Mouse (Mus musculus): Measurements from ENCODE around the gene Hnrnpd. TPM values are rescaled to one million over a fixed set of nuclear protein-coding genes. Genes with fewer than 3 reads are reported as not detected.
A peak's percentile ranks its signal among the peaks of the same experiment; 100 is the strongest.

Hnrnpd gene
- polyA plus RNA-seq, 1 experiment: 20.3 TPM

DNA sequence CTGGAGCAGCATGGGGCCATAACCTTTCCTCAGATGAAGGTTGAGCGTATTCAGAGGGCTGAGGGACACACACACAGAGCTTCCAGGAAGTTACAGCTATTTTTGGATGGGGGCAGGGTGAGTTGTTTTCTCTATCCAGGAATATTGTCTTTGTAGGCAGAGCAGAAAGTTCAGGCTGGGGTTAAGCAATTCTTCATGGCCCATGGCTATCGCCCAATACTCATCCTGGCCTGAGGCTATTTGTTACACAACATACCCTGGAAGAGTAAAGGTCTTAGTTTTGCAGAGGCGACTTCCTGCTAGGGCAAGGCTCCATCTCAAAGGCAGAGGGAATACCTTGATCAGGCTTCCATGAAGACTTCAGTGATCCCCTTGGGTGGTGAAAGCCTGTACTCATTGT lies 15.4 kb upstream of the Hnrnpd start:
- H3K27me3 ChIP-seq (replicated peaks; ENCODE audit: control insufficient read depth, insufficient read depth, low read length): no peaks in the 10 kb centered on the region
- peak; percentile 77 for DNase-seq
- H3K36me3 ChIP-seq (ENCODE audit: control insufficient read depth, insufficient read depth, low read length): no peaks in the 10 kb centered on the region
- 47% methylated on average over 3 of the region's 3 CpGs for WGBS
- TF ChIP-seq CTCF (conservative IDR thresholded peaks at IDR 0.05; ENCODE audit: insufficient read depth, insufficient read length, low read depth, low read length) (no peak), POLR2A (IDR thresholded peaks at IDR 0.05; ENCODE audit: low read depth, low read length) (no peak)
- no peaks in the 10 kb centered on the region for H3K4me1 ChIP-seq (ENCODE audit: control insufficient read depth, insufficient read depth, low read length)
- H3K27ac ChIP-seq (ENCODE audit: insufficient read depth, low read depth, low read length): no peak overlapping the region
- H3K4me3 ChIP-seq (ENCODE audit: insufficient read depth, low read depth, low read length): no peak overlapping the region

DNA sequence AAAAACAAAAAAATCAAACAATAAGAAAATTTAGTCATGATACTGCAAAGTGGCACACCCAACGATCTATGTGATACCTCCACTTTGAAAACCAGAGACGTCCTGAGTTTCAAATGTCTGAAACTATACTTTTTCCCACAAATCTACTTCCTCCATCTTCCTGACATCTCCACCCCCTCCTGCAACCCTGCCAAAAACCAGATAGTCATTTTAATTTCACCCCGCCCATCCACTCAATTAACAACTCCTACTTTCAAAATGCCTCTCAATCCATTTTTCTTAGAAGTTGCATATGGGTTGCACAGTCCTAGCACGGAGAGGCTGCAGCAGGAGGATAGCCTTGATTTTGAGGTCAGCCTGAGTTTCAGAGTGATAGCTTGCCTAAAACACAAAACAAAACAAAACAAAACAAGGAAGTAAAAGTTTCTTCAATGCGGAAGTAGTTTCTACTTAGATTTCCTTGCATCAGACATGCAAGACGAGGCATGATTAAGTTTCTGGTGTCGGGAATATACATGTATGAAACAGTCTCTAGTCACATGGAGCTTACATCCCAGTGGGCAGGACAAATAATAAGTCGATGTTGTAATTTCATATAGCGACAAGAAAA lies 4.8 kb upstream of the Hnrnpd start:
- TF ChIP-seq POLR2A (IDR thresholded peaks at IDR 0.05; ENCODE audit: low read depth, low read length) (no peak), CTCF (conservative IDR thresholded peaks at IDR 0.05; ENCODE audit: insufficient read depth, insufficient read length, low read depth, low read length) (no peak)
- Histone ChIP-seq H3K36me3 (ENCODE audit: control insufficient read depth, insufficient read depth, low read length) (no peaks in the 10 kb centered on the region), H3K27ac (ENCODE audit: insufficient read depth, low read depth, low read length) (no peak overlapping the region), H3K27me3 (replicated peaks; ENCODE audit: control insufficient read depth, insufficient read depth, low read length) (no peaks in the 10 kb centered on the region), H3K4me3 (ENCODE audit: insufficient read depth, low read depth, low read length) (no peak overlapping the region), H3K4me1 (ENCODE audit: control insufficient read depth, insufficient read depth, low read length) (peaks cover 2% of the 10 kb centered on the region; the same call in 1 of the 2 replicates)
- 77% methylated on average over 9 of the region's 9 CpGs for WGBS
- DNase-seq: no peak

DNA sequence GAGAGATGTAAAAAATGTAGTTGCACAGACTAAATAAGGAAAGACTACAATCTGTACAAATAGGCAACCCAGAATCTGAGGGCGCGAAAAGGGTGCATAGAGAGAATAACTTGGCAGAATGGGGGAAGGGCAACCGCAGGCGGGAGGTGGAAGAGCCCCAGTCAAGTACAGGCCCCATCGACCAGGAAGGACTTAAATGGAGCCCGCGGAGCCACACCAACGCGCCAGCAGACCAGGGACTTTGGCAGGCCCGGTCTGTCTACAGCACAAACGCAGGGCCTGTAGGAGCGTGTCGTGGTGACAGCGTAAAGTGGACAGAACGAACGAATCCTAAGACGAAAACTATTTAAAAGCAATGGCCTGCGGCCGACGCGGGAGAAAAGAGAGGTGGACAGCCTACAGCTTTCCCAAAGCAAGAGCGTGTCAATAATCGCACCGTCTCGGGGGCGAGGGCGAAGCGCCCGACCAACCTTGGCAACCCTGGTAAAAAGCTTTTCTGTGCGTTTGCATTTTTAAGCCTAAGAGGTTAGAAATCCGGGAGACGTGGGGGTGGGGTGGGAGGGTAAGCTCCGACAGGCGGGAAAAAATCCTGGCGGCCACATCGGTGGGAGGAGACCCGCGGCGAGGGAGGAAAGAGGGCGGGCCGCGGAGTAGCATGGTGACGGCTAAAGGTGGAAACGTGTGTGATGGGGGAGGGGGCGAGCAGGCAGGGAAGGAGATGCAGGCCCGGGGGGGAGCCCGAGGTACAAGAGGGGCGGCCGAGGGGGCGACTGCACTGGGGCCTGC lies 1.0 kb downstream of the Hnrnpd start:
- H3K27ac ChIP-seq (ENCODE audit: insufficient read depth, low read depth, low read length): peak overlapping the region; percentile 47
- no peaks in the 10 kb centered on the region for H3K27me3 ChIP-seq (replicated peaks; ENCODE audit: control insufficient read depth, insufficient read depth, low read length)
- TF ChIP-seq POLR2A (IDR thresholded peaks at IDR 0.05; ENCODE audit: low read depth, low read length): no peak
- no peak for TF ChIP-seq CTCF (conservative IDR thresholded peaks at IDR 0.05; ENCODE audit: insufficient read depth, insufficient read length, low read depth, low read length)
- WGBS: under 1% methylated on average over 50 of the region's 50 CpGs
- peaks cover 19% of the 10 kb centered on the region for H3K4me1 ChIP-seq (ENCODE audit: control insufficient read depth, insufficient read depth, low read length)
- peak; percentile 93 for DNase-seq
- H3K36me3 ChIP-seq (ENCODE audit: control insufficient read depth, insufficient read depth, low read length): no peaks in the 10 kb centered on the region
- peak overlapping the region; percentile 99 for H3K4me3 ChIP-seq (ENCODE audit: insufficient read depth, low read depth, low read length)

DNA sequence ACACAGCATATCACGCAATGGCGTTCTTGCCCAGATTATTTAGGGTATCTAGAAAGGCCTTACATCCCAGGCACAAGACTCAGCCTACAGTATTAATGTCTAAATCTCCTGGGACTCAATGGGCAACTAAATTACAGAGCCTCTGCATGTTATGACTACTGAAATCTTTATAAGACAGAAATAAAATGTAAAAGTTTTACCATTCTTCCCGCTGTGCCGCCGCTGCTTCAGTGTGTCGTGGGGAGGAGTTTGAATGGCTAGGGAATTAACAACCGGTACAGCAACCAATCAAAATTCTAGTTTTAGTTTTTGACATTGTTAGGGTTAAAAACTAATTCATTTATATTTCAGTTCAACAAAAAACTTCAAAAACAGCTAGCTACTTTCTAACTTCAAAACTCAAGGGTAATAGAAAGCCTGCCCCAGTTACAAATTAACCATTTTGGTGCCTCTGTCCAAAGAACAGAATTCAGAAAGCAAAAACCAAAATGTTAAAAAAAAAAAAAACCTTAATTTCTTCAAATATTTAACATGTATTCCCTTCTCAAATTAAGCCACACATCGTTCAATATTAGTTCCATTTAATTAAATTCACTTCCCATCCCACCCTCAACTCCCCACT lies 2.3 kb downstream of the Hnrnpd start:
- Histone ChIP-seq H3K27me3 (replicated peaks; ENCODE audit: control insufficient read depth, insufficient read depth, low read length) (no peaks in the 10 kb centered on the region), H3K4me3 (ENCODE audit: insufficient read depth, low read depth, low read length) (peak overlapping the region; percentile 42; the same call in 1 of the 2 replicates), H3K36me3 (ENCODE audit: control insufficient read depth, insufficient read depth, low read length) (no peaks in the 10 kb centered on the region), H3K27ac (ENCODE audit: insufficient read depth, low read depth, low read length) (no peak overlapping the region), H3K4me1 (ENCODE audit: control insufficient read depth, insufficient read depth, low read length) (peaks cover 22% of the 10 kb centered on the region)
- DNase-seq: peak; percentile 70
- TF ChIP-seq CTCF (conservative IDR thresholded peaks at IDR 0.05; ENCODE audit: insufficient read depth, insufficient read length, low read depth, low read length): no peak
- no peak for TF ChIP-seq POLR2A (IDR thresholded peaks at IDR 0.05; ENCODE audit: low read depth, low read length)
- 2% methylated on average over 8 of the region's 8 CpGs for WGBS

DNA sequence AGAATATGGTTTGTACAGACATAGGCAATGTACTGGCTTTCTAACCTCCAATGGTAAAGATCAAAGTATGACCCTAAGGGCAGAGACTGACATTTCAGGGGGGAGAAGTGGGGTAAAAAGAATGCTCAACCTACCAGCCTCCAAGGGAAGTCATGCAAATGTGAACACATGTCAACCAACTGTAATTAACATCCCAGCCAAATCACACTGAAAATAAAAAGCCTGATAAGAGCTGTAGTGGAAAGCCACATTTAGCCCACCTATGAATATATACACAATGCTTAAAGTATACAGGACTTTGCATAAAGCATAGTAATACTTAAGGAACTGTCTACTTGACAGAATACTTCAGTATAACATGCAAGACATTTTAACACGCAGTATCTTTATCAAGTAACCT lies 3.0 kb downstream of the Hnrnpd start:
- H3K27me3 ChIP-seq (replicated peaks; ENCODE audit: control insufficient read depth, insufficient read depth, low read length): no peaks in the 10 kb centered on the region
- DNase-seq: peak; percentile 13
- peaks cover 22% of the 10 kb centered on the region for H3K4me1 ChIP-seq (ENCODE audit: control insufficient read depth, insufficient read depth, low read length)
- H3K27ac ChIP-seq (ENCODE audit: insufficient read depth, low read depth, low read length): no peak overlapping the region
- 32% methylated on average over 1 of the region's 1 CpGs for WGBS
- no peak overlapping the region for H3K4me3 ChIP-seq (ENCODE audit: insufficient read depth, low read depth, low read length)
- TF ChIP-seq CTCF (conservative IDR thresholded peaks at IDR 0.05; ENCODE audit: insufficient read depth, insufficient read length, low read depth, low read length): no peak
- TF ChIP-seq POLR2A (IDR thresholded peaks at IDR 0.05; ENCODE audit: low read depth, low read length): no peak
- H3K36me3 ChIP-seq (ENCODE audit: control insufficient read depth, insufficient read depth, low read length): no peaks in the 10 kb centered on the region

DNA sequence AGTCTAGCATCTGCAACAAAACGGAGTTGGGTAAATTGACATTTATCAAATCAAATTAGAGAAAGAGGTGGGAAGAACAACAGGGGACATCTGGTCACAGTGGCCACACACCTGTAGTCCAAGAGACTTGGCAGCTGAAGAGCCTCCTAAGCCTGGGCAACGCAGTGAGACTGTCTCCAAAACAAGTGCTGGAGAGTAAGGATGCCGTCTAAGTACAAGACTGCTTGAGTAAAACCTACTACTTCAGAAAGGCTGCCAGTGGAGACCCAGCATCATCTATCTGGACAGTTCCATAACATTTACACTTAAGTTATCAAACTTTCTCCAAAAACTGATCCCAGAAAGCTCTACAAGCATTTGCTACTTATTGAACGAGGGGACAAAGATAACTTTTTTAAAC lies 3.7 kb downstream of the Hnrnpd start:
- TF ChIP-seq POLR2A (IDR thresholded peaks at IDR 0.05; ENCODE audit: low read depth, low read length) (no peak), CTCF (conservative IDR thresholded peaks at IDR 0.05; ENCODE audit: insufficient read depth, insufficient read length, low read depth, low read length) (no peak)
- Histone ChIP-seq H3K27ac (ENCODE audit: insufficient read depth, low read depth, low read length) (no peak overlapping the region), H3K27me3 (replicated peaks; ENCODE audit: control insufficient read depth, insufficient read depth, low read length) (no peaks in the 10 kb centered on the region), H3K4me1 (ENCODE audit: control insufficient read depth, insufficient read depth, low read length) (peaks cover 26% of the 10 kb centered on the region), H3K36me3 (ENCODE audit: control insufficient read depth, insufficient read depth, low read length) (no peaks in the 10 kb centered on the region), H3K4me3 (ENCODE audit: insufficient read depth, low read depth, low read length) (no peak overlapping the region)
- 23% methylated on average over 4 of the region's 4 CpGs for WGBS
- no peak for DNase-seq

DNA sequence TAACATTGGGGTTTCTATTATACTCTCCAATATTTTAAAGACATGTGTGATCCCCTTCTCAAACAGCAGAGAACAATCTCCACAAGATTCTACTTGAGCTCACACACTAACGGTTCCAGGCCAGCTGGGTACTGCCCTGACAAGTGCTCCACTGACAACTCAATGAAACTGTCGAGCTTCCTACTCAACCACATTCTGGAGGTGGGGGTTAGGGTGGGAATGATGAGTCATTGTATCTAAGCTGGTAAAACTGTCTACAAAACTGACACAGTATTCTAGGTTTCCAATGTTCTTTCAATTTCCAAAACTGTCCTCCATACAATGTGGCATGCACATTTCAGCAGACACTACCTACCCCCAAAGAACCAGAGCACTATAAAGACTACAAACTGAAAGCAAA lies 4.8 kb downstream of the Hnrnpd start:
- H3K27ac ChIP-seq (ENCODE audit: insufficient read depth, low read depth, low read length): 0 out of 2 replicates have a peak overlapping the region, but pooled peaks have one; percentile 17
- no peaks in the 10 kb centered on the region for H3K36me3 ChIP-seq (ENCODE audit: control insufficient read depth, insufficient read depth, low read length)
- H3K4me1 ChIP-seq (ENCODE audit: control insufficient read depth, insufficient read depth, low read length): peaks cover 23% of the 10 kb centered on the region
- H3K27me3 ChIP-seq (replicated peaks; ENCODE audit: control insufficient read depth, insufficient read depth, low read length): no peaks in the 10 kb centered on the region
- 13% methylated on average over 2 of the region's 2 CpGs for WGBS
- DNase-seq: no peak
- H3K4me3 ChIP-seq (ENCODE audit: insufficient read depth, low read depth, low read length): no peak overlapping the region
- no peak for TF ChIP-seq CTCF (conservative IDR thresholded peaks at IDR 0.05; ENCODE audit: insufficient read depth, insufficient read length, low read depth, low read length)
- no peak for TF ChIP-seq POLR2A (IDR thresholded peaks at IDR 0.05; ENCODE audit: low read depth, low read length)

Data from kidney, adult 2 months (tissue).